Mouse (Mus musculus) adrenal gland, postnatal 14 days (tissue): ENCODE measurements around the gene Tapbp. TPM values are rescaled to one million over a fixed set of nuclear protein-coding genes. Genes with fewer than 3 reads are reported as not detected.

Experiments used
- DNase-seq: peaks from one replicate; pipeline ENCODE4 v3.0.0; 2021; ENCODE audit warnings: mixed read lengths
- total RNA-seq: library from RNA; stranded (reverse); gene quantifications from 2 replicates; pipeline ENCODE4 v1.2.3, GENCODE M21; 2021

Tapbp gene
- total RNA-seq, 1 experiment from 2014 or later, result 132 TPM

DNA sequence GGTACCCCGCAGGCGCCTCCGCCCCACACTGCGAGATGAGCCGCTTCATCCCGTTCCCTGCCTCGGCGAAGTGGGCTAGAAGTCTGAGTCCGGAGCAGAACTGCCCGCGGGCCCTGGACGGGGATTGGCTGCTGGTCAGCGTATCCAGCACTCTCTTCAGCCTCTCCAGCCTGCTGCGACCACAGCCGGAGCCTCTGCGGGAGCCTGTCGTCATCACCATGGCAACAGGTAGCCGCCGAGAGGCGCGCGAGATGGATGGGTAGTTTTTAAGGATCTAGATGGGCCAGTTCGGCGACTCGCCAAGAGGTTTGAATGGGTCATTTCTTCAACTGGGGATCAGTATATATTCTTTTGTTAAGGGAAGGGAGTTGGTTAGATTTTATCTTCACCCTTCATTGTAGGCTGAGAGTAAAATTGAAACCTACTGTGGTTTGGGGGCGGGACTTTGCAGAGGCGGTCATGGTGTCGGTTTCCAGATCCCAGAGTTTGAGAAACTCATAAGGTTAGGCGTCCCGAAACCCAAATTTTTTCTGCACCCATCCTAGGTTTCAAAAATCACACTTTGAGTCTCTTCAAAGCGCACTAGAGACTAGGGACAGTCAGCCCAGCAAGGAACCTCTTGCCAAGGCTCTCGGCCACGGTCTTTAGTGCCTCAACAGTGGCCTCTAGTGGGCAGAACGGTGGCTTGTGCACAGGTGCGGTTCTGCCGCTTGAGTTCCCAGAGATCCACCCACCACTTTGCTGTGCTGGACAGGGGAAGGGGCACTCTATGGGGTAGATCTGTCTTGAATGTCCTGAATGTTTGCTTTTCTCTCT is 4.8 kb downstream of the Tapbp start:
- DNase-seq, result peak; percentile 90

DNA sequence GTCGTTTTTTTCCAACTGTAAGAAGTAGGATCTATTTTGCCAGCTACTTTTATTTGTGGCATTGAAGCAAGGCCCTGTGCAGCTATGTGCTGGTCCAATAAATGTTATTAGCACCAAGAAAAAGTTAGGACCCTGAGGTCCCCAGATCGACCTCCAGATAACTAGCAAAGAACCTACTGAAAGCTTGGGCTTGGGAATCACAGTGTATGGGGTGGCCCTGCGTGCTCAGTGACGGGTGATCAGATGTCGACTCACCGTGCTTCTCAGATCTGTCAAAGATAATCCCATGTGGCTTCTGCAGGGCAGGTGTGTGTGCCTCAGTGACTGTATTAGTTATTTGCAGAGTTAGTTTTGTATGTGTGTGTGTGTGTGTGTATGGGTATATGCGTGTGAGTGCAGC is 5.7 kb downstream of the Tapbp start:
- DNase-seq, result no peak

DNA sequence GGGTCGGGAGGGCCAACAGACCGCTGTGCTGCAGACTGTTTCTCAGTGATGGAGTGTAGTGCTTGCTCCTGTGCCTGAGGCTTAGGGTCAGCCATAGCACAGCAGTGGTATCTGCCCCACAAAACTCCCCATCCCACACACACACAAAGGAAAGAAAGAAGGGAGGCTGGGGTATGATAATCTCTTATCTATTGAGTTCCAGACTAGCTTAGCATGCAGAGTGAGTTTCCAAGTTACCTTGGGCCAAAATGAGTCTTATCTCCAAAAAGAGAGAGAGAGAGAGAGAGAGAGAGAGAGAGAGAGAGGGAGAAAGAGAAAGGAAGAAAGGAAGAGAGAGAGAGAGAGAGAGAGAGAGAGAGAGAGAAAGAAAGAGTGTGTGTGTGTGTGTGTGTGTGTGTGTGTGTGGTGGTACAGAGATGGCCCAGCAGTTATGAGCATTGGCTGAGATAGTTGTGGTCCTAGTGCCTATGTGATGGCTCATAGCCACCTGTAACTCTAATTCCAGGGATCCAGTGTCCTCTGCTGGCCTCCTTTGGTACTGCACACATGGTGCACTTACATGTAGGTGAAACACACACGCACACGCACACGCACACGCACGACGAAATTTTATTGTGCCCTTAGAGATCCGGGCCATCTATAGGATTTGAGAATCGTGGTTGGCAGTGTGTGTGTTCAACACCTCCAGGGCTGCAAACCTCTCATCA is 9.0 kb downstream of the Tapbp start:
- peak; percentile 70 for DNase-seq

DNA sequence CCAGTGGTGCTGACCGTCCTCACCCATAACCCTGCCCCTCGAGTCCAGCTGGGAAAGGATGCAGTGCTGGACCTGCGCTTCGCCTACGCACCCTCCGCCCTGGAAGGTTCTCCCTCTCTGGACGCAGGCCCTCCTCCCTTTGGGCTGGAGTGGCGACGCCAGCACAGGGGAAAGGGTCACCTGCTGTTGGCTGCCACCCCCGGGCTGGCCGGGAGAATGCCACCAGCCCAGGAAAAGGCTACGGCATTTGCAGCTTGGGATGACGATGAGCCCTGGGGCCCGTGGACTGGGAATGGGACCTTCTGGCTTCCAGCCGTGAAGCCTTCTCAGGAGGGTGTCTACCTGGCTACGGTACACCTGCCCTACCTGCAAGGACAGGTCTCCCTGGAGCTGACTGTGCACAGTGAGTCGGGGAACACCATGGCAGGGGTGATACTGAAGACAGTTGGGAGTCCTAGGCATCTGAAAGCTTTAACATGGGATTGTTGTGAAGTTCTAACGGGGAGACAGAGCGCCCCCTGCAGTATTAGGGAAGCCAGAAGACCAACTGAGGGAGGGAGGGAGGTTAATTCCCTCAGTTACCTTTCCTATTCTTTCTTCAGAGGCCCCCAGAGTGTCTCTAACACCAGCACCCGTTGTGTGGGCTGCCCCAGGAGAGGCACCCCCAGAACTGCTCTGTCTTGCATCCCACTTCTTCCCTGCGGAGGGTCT is 9.9 kb downstream of the Tapbp start:
- DNase-seq, result no peak

DNA sequence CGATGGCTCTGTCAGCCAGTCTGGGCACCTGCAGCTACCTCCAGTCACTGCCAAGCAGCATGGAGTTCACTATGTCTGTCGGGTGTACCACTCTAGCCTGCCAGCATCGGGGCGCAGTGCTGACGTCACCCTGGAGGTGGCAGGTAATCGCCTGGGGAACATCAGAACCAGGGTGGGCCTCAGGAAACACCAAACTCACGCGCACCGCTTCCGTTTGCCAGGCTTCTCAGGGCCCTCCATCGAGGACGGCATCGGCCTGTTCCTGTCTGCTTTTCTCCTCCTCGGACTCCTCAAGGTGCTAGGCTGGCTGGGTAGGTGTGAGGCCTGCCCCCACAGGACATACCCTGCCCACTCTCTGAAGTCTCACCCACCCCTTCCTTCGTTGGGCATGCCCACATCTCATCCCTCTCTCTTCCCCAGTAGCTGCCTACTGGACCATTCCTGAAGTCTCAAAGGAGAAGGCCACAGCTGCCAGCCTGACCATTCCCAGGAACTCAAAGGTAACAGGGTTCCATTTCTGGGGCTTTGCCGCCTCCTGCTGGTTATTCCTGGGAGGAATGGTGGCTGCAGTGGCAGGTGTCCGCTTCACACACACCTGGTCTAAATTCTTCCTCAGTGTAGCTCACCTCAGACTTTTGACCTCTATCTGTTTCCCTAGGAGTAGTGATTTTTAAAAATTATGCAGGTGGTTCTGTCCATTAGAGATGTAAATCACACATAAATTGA is 10.7 kb downstream of the Tapbp start:
- no peak for DNase-seq

DNA sequence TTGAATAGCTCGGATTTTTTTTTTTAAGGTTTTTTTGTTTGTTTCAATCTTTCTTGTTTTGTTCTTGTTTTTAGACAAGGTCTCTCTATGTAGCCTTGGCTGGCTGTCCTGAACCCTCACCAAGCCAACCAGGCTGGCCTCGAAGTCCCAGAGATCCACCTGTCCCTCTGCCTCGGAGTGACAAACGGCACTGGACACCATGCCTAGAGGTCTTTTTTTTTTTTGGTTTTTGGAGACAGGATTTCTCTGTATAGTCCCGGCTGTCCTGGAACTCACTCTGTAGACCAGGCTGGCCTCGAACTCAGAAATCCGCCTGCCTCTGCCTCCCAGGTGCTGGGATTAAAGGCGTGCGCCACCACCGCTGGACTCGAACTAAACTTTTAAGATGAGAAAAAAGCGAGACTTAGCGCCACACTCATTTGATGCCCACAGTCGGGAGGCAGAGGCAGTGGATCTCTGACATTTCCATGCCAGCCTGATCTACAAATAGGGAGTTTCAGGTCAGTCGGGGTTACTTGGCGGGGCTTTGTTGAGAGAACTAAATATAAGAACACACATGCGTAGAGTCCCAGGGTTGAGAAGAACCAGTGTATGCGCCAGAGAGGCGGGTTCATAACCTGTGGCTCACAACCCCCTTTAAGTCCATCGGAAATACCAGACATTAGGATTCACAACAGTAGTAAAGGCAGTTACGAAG is 12.7 kb downstream of the Tapbp start:
- DNase-seq, result no peak

DNA sequence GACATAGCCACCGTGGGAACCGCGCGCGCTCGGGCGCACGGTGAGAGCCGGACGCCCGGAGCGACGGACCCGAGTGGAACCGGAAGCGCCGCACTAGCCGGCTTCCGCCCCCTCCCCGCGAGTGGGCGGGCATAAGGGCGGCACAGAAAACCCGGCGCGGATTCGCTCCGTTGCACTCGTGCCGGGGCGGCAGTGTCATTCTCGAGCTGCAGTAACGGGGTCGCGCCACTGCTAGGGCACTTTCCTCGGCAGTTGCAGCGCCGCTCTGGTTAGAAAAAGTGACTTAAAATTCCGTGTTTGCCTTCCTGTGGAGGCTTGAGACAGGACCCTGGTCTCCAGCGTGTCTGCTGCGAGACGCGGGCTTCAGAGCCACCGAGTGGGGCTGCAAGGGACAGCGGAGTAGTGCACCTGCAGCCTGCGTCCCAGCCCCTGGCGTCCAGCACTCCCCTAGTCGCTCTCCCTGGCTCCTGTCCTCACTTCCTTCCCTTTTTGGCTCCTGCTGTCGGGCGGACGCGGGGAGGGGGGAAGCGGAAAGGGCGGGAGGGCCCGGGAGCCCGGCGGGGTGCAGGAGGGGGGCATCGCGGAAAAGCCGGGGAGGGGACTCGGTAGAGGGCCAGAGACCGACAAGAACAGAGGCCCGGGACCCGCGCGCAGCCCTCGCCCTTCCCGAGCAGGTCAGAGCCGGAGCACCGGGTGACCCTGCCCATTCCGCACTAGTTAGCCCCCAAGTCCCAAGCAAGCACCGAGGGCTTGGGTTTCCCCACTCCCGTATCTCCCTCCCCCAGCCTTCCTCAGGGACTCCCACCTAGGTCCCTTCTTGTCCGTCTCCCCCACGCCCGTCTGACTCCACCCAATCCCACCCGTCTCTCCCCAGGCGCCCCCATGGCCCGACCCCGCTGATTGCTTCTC is 13.9 kb downstream of the Tapbp start, which contains the start of gene Rgl2:
Gene Rgl2 (plus strand): TSS at position 173 of the 909 bp plus-strand sequence.
- peak; percentile 97 for DNase-seq

DNA sequence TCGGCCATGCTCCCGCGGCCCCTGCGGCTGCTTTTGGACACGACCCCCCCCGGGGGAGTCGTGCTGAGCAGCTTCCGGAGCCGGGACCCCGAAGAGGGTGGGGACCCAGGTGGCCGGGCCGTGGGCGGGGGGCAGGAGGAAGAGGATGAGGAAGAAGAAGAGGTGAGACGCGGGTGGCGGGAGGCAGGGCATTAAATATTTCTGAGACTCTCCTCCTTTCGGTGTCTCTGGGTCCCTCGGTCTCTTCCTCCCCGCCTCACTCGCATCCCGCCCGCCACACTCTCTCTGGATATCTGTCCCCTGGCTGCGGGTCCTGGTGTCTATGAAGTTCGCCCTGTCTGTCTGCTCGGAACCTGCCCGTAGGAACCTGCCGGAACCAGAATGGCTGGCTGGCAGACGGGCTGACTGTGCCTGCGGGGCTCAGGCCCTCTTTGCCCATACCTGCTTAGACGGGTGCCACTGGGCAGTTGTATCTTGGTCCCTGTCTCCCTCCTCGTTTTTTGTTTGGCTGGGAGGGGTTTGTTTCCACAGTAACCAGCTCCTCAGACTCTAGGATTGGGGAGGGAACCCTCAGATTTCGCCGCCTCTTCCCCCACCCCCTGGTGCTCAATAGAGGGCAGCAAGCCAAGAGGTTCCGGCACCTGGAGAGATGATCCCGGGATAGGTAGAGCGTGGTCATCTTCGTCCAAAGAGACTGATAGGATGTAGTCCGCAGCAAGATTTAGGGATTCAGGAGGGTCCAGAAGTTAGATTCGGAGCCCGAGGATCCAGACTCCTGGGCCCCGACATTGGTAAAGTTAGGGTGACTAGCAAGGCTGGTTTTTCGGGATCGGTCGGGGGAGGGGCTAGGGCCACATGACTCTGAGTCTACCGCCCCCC is 14.8 kb downstream of the Tapbp start:
- DNase-seq, result peak; percentile 73

DNA sequence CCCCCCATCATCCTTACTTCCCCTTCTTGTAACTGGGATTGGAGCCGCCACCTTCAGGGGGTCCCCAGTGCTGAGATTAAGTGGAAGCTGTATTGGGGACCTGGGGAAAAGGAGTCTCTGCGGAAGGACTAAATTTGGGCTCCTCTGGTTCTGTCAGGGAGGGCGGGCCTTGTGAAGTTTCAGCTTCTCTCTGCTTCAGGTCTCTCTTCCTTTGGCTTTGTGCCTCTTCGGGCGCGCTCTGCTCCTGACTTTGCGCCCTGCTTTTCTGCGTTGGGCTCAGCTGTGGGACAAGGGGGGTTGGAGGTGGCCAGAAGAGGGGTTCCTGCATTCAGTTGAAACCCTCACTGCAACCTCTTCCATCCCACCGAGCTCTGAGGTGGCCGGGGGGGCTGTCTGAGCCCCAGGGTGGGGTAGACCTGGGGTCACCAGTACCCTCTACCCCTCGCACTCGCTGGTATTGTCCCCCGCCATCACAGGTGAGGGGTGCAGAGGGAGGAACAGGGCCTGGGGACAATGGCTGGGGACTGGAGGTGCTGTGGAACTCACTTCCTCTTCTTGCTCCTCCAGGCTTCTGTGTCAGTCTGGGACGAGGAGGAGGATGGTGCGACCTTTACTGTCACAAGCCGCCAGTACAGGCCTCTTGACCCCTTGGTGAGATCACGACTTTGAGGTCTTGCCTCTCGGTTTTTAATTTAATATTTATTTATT is 15.6 kb downstream of the Tapbp start:
- peak; percentile 28 for DNase-seq

DNA sequence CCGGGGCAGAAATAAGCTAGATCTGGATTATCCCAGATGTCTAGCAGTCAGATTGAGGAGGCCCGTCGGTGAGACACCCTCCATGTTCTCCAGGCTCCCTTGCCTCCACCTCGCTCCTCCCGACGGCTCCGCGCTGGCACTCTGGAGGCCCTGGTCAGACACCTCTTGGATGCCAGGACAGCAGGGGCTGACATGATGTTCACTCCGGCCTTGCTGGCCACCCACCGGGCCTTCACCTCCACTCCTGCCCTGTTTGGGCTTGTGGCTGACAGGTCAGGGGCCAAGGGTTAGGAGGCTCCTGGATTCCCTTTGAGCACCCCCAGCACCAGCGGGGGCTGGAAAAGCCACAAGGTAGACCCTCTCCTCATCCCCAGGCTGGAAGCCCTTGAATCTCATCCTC is 16.2 kb downstream of the Tapbp start:
- no peak for DNase-seq

DNA sequence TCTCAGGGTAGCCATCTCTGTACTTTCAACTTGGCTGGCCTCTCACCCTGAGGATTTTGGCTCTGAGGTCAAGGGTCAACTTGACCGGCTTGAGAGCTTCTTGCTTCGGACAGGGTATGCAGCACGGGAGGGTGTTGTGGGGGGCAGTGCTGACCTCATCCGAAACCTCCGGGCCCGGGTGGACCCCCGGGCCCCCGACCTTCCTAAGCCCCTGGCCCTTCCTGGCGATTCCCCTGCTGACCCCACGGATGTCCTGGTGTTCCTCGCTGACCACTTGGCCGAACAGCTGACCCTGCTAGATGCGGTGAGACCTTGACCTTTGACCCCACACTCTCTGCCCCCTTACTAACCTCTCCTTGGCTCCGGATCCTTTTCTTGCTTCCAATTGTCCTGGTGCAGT is 16.7 kb downstream of the Tapbp start:
- no peak for DNase-seq

DNA sequence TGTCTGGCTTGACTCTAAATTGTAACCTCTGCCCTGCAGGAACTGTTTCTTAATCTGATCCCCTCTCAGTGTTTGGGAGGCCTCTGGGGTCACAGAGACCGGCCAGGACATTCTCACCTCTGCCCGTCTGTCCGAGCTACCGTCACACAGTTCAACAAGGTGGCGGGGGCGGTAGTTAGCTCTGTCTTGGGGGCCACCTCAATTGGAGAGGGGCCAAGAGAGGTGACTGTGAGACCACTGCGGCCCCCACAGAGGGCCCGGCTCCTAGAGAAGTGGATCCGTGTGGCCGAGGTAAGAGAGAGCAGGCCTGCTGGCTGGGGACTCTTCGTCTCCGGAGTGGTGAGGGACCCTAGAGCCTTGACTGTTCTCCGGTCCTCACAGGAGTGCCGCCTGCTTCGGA is 17.3 kb downstream of the Tapbp start:
- DNase-seq, result no peak

DNA sequence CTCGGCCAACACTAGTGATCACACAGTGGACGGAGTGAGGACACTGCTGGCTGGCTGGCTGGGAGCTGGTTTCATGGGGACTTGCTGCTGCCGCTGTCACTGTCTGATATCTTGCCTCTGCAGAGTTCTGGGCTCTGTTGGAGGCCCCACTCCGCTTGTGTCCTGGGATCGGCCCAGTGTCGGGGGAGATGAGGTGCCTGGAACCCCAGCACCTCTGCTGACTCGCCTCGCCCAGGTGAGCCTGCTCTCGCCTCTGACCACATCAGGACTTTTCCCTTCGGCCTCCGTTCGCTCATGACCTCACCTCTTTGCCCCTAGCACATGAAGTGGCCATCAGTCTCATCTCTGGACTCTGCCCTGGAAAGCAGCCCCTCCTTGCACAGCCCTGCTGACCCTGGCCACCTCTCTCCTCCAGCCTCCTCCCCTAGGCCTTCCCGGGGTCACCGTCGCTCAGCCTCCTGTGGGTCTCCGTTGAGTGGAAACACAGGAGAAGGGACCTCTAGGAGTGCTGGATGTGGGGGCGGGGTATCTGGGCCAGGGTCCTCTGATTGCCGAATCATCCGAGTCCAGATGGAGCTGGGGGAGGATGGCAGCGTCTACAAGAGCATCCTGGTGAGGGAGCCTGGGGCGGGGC is 19.8 kb downstream of the Tapbp start:
- DNase-seq, result no peak

DNA sequence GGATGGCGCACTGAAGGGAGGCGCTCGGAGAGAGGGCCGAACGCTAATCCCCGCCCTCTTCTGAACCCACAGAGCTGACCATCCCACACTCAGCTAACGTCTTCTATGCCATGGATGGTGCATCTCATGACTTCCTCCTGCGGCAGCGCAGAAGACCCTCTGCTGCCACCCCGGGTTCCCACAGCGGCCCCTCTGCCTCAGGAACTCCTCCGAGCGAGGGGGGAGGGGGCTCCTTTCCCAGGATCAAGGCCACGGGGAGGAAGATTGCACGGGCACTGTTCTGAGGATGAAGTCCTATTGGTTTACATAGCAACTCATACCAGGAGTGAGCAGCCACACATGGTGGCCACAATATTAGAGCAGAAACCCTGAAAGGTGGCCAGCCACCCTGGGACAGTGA is 21.3 kb downstream of the Tapbp start:
- DNase-seq, result no peak

DNA sequence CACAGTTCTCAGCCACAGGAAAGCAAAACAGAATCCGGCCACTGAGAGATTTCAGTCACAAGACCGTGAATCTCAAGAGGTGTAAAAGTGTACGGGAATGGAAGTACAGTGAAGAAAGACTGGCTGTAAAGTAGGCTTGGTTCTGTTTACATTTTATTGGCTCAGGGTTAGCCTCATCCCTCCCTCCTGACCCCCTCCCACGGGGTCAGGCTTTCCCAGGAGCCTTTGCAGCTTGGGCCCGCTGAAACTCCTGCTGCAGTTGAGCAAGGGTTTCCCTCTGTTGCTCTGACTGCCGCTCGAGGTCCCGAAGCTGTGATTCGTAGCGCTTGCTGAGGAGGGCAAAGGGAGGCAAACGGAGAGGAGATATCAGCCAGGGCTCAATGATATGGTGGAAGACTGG is 23.1 kb downstream of the Tapbp start:
- no peak for DNase-seq

DNA sequence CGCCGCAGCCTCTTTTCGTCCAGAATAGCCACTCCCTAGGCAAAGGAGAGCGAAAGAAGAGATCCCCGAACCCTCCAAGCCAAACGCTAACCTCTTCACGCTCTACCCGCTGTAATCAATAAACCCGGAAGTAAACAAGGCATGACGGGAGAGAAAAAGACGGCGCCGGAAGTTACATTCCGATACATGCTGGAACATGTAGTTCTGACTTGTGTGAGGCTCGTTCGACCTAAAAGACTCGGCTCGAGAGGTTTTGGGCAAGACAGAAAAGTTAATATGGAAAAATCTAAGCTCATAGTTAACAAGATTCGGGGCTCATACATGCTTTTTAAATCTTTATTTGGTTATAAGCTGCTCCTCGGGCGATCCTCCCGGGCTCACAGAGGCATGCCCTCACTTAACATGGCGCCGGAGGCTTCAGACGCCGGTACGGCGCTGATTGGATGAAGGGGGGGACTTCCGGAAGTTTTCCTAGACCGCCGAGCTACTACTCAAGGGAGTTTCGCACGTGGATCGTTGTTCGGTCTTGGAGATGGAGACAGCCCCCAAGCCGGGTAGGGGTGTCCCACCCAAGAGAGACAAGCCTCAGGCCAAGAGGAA is 24.6 kb downstream of the Tapbp start, which contains the start of the genes Pfdn6 and Wdr46:
Gene Pfdn6 (minus strand): TSS at position 138 of the 600 bp plus-strand sequence.
Gene Wdr46 (plus strand): TSS at position 455 of the 600 bp plus-strand sequence.
- DNase-seq, result peak; percentile 92

DNA sequence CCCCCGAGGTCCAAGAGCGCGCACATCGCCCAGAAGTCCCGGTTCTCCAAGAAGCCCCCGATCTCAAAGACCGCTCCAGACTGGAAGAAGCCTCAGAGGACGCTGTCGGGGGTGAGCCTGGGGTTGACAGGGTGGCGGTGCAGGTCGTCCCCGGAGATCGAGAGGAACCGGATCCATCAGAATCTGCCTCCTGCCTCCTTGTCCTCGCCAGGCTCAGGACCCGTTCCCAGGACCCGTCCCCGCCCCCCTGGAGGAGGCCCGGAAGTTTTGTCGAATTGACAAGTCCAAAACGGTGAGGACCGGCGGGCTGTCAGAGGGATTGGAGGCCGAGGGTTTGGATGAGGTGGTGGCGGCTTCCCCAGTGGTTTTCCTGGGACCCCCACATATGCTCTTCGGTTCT is 25.3 kb downstream of the Tapbp start:
- DNase-seq, result peak; percentile 72

DNA sequence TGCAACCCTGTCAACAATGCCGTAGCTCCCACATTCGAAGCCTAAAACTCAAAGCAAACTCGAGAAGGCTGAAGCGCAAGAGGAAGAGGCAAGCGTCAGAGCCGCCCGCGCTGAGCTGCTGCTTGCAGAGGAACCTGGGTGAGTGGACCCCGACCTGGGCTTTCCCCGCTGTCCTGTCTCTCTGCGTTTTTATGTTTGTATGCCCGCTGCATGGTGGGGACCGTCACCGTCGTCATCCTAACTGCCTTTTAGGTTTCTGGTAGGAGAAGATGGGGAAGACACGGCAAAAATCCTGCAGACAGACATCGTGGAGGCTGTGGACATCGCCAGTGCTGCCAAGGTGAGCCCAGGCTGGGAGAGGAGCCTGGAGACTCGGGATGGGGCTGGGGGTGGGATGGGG is 25.7 kb downstream of the Tapbp start:
- no peak for DNase-seq
